Mouse (Mus musculus) stomach, postnatal 0 days (tissue): ENCODE data around the gene Treh. TPM values are rescaled to one million over a fixed set of nuclear protein-coding genes. Genes with fewer than 3 reads are reported as not detected.
A peak's percentile ranks its signal among the peaks of the same experiment; 100 is the strongest.
"Not testable (repeated sequence)": the region's sequence is repeated elsewhere in the genome, so short reads cannot be mapped to it uniquely, and the experiment has no call there.

Experiments used
- ATAC-seq: fragments of 200-750 bp; cut with Nextera tagmentation; 2 replicates; pipeline ENCODE4 v1.8.0; 2017; ENCODE audit not compliant: low FRiP score, low TSS enrichment
- DNase-seq: peaks from one replicate; pipeline ENCODE4 v3.0.0-alpha.2; 2016; ENCODE audit warnings: low spot score
- H3K27ac ChIP-seq: fragments of 300-500 bp; sonication (generic); replicated peaks from 2 replicates; pipeline ENCODE4 v1.5.1; 2014; ENCODE audit warnings: mild to moderate bottlenecking, control low read depth
- H3K27me3 ChIP-seq: fragments of 300-500 bp; sonication (generic); 2 replicates; pipeline ENCODE4 v1.6.1; 2014; ENCODE audit warnings: low read length; ENCODE audit not compliant: control insufficient read depth, insufficient read depth
- H3K36me3 ChIP-seq: fragments of 300-500 bp; sonication (generic); 2 replicates; pipeline ENCODE4 v1.6.1; 2014; ENCODE audit warnings: low read length, mixed read lengths; ENCODE audit not compliant: control insufficient read depth, insufficient read depth
- H3K4me1 ChIP-seq: fragments of 300-500 bp; sonication (generic); replicated peaks from 2 replicates; pipeline ENCODE4 v1.6.1; 2014; ENCODE audit warnings: antibody characterized with exemption; ENCODE audit not compliant: control insufficient read depth, insufficient read depth
- H3K4me2 ChIP-seq: fragments of 300-500 bp; sonication (generic); replicated peaks from 2 replicates; pipeline ENCODE4 v1.6.1; 2014; ENCODE audit warnings: low read depth, mild to moderate bottlenecking, control low read depth, moderate library complexity
- H3K4me3 ChIP-seq: fragments of 300-500 bp; sonication (generic); 2 replicates; pipeline ENCODE4 v1.5.1; 2014; ENCODE audit warnings: low read depth, low read length, control low read depth
- H3K9ac ChIP-seq: fragments of 300-500 bp; sonication (generic); 2 replicates; pipeline ENCODE4 v1.6.1; 2014; ENCODE audit warnings: mild to moderate bottlenecking, low read length, control low read depth, mixed read lengths
- H3K9me3 ChIP-seq: fragments of 300-500 bp; sonication (generic); 2 replicates; pipeline ENCODE4 v1.6.1; 2016; ENCODE audit warnings: low read length; ENCODE audit not compliant: control insufficient read depth
- CTCF ChIP-seq: IDR thresholded peaks from 2 replicates; pipeline ENCODE4 v1.5.1; 2016; ENCODE audit warnings: antibody characterized with exemption, low read depth, mild to moderate bottlenecking, moderate library complexity
- EP300 ChIP-seq: optimal IDR thresholded peaks from 2 replicates; pipeline ENCODE3; 2016; ENCODE audit warnings: antibody characterized with exemption
- WGBS: fragments of 180-500 bp; shearing (Covaris S2); extraction: QIAGEN DNeasy Blood & Tissue Kit; methylation state at CpG from one replicate; pipeline ENCODE4 v1.1.7; 2014; 5-methylcytosine and 5-hydroxymethylcytosine counted together
- polyA plus RNA-seq: library from polyadenylated mRNA; unstranded; fragments of >200 nt; fragmentation: Nextera tagmentation; extraction: Ambion mirVana; gene quantifications from 2 replicates; pipeline ENCODE4 v1.2.1, GENCODE M21; 2015

Gene Treh
- polyA plus RNA-seq, result not detected in 2 replicates

GRCm38 (mm10) chr9:44673005-44673404, at the start of gene Treh:
Gene Treh (plus strand): TSS chr9:44673233.
- no peak within 1 kb of the TSS for H3K27ac ChIP-seq
- H3K4me1 ChIP-seq, result no peaks in the 10 kb centered on the region
- H3K27me3 ChIP-seq, result no peaks in the 10 kb centered on the region
- TF ChIP-seq CTCF (no peak), EP300 (no peak)
- ATAC-seq (no peak), DNase-seq (no peak)
- H3K4me2 ChIP-seq, result no peak within 1 kb of the TSS
- H3K9me3 ChIP-seq, result no peaks in the 10 kb centered on the region
- H3K9ac ChIP-seq, result no peak within 1 kb of the TSS
- WGBS, result 76% methylated on average over 3 of the region's 3 CpGs
- no peak within 1 kb of the TSS for H3K4me3 ChIP-seq
- no peaks in the 10 kb centered on the region for H3K36me3 ChIP-seq

- TF ChIP-seq EP300, result no peak
- no peak for TF ChIP-seq CTCF
- Histone ChIP-seq H3K9ac (no peak overlapping the region), H3K27ac (no peak overlapping the region), H3K36me3 (peaks cover 30% of the 10 kb centered on the region), H3K4me2 (no peak overlapping the region), H3K4me3 (no peak overlapping the region), H3K9me3 (no peaks in the 10 kb centered on the region), H3K4me1 (no peaks in the 10 kb centered on the region), H3K27me3 (no peaks in the 10 kb centered on the region)
- WGBS, result 45% methylated on average over 5 of the region's 5 CpGs
- DNase-seq (no peak), ATAC-seq (peak; percentile 57; the same call in 1 of the 2 replicates)
Observed at GRCm38 (mm10) chr9:44624390-44624789, 48.6 kb upstream of the Treh start.

- Histone ChIP-seq H3K4me1 (no peaks in the 10 kb centered on the region), H3K27ac (no peak overlapping the region), H3K4me3 (no peak overlapping the region), H3K27me3 (no peaks in the 10 kb centered on the region), H3K36me3 (peaks cover 34% of the 10 kb centered on the region), H3K9me3 (no peaks in the 10 kb centered on the region), H3K9ac (no peak overlapping the region), H3K4me2 (no peak overlapping the region)
- no peak for TF ChIP-seq CTCF
- TF ChIP-seq EP300, result no peak
- ATAC-seq (no peak), DNase-seq (no peak)
- WGBS, result 82% methylated on average over 5 of the region's 5 CpGs
Observed at GRCm38 (mm10) chr9:44626268-44626667, 46.8 kb upstream of the Treh start.

GRCm38 (mm10) chr9:44637551-44638169, 35.4 kb upstream of the Treh start:
- ATAC-seq (no peak), DNase-seq (no peak)
- 59% methylated on average over 15 of the region's 15 CpGs for WGBS
- H3K9me3 ChIP-seq, result no peaks in the 10 kb centered on the region
- no peaks in the 10 kb centered on the region for H3K4me1 ChIP-seq
- H3K9ac ChIP-seq, result no peak overlapping the region
- no peaks in the 10 kb centered on the region for H3K27me3 ChIP-seq
- H3K27ac ChIP-seq, result no peak overlapping the region
- H3K4me3 ChIP-seq, result no peak overlapping the region
- peaks cover 11% of the 10 kb centered on the region for H3K36me3 ChIP-seq
- no peak overlapping the region for H3K4me2 ChIP-seq
- peak; percentile 36 for TF ChIP-seq CTCF
- no peak for TF ChIP-seq EP300

GRCm38 (mm10) chr9:44638726-44639125, 34.3 kb upstream of the Treh start:
- H3K36me3 ChIP-seq, result peaks cover 11% of the 10 kb centered on the region
- not testable (repeated sequence) for ATAC-seq, H3K4me1 ChIP-seq, H3K9ac ChIP-seq, H3K4me3 ChIP-seq, H3K27ac ChIP-seq, DNase-seq, H3K4me2 ChIP-seq, H3K27me3 ChIP-seq, H3K9me3 ChIP-seq
- WGBS, result 88% methylated on average over 9 of the region's 9 CpGs

GRCm38 (mm10) chr9:44640028-44640427, 33.0 kb upstream of the Treh start:
- H3K9ac ChIP-seq, ATAC-seq, H3K4me3 ChIP-seq, H3K27me3 ChIP-seq, H3K4me1 ChIP-seq, H3K36me3 ChIP-seq, H3K27ac ChIP-seq, DNase-seq, H3K4me2 ChIP-seq, H3K9me3 ChIP-seq: not testable (repeated sequence)
- 61% methylated on average over 1 of the region's 1 CpGs for WGBS
